Mouse (Mus musculus) c-Kit-positive CD71-negative TER-119-negative erythroid progenitor cells, embryonic 14.5 days (primary cell): ENCODE results near the gene Hyal3.

Experiments
- DNase-seq: peaks from one replicate; pipeline ENCODE4 v3.0.0-alpha.2; 2013; ENCODE audit warnings: low read depth

The Hyal3 gene

GRCm38 (mm10) chr9:107594281-107595062 lies 13.9 kb downstream of the Hyal3 start:
- DNase-seq: no peak

GRCm38 (mm10) chr9:107596619-107597569 lies 16.3 kb downstream of the Hyal3 start:
- DNase-seq: no peak

- no peak for DNase-seq
Observed at GRCm38 (mm10) chr9:107598385-107598784, 17.8 kb downstream of the Hyal3 start.

GRCm38 (mm10) chr9:107599433-107599832 lies 18.8 kb downstream of the Hyal3 start:
- DNase-seq: no peak

- no peak for DNase-seq
Observed at GRCm38 (mm10) chr9:107599842-107600241, 19.2 kb downstream of the Hyal3 start.

- DNase-seq: no peak
Observed at GRCm38 (mm10) chr9:107600745-107601144, 20.1 kb downstream of the Hyal3 start.

- no peak for DNase-seq
Observed at GRCm38 (mm10) chr9:107601275-107601674, 20.7 kb downstream of the Hyal3 start.

- DNase-seq: peak; percentile 90
Observed at GRCm38 (mm10) chr9:107602068-107602648, 21.5 kb downstream of the Hyal3 start.

- no peak for DNase-seq
Observed at GRCm38 (mm10) chr9:107603251-107603650, 22.6 kb downstream of the Hyal3 start.

GRCm38 (mm10) chr9:107605041-107605661 lies 24.5 kb downstream of the Hyal3 start:
- DNase-seq: no peak

- DNase-seq: no peak
Observed at GRCm38 (mm10) chr9:107606591-107606990, 26.0 kb downstream of the Hyal3 start.

GRCm38 (mm10) chr9:107607036-107607435 lies 26.4 kb downstream of the Hyal3 start:
- no peak for DNase-seq

- no peak for DNase-seq
Observed at GRCm38 (mm10) chr9:107607653-107608245, 27.1 kb downstream of the Hyal3 start.

GRCm38 (mm10) chr9:107608741-107609432 lies 28.3 kb downstream of the Hyal3 start, which contains the start of gene Sema3b:
TSS of gene Sema3b (minus strand) at chr9:107609229.
- DNase-seq: no peak

- DNase-seq: no peak
Observed at GRCm38 (mm10) chr9:107609433-107609830, 28.8 kb downstream of the Hyal3 start.

GRCm38 (mm10) chr9:107611456-107612190 lies 31.0 kb downstream of the Hyal3 start:
- DNase-seq: no peak

- peak; percentile 95 for DNase-seq
Observed at GRCm38 (mm10) chr9:107612191-107612944, 31.8 kb downstream of the Hyal3 start.

GRCm38 (mm10) chr9:107612945-107613569 lies 32.4 kb downstream of the Hyal3 start:
- no peak for DNase-seq

- no peak for DNase-seq
Observed at GRCm38 (mm10) chr9:107615035-107615434, 34.4 kb downstream of the Hyal3 start.
